Mouse (Mus musculus): ENCODE data around the gene Efcab8. TPM values are rescaled to one million over a fixed set of nuclear protein-coding genes. Genes with fewer than 3 reads are reported as not detected.
A peak's percentile ranks its signal among the peaks of the same experiment; 100 is the strongest.

The Efcab8 gene
- total and polyA plus RNA-seq, 3 experiments, result 0.04 to 0.19 TPM; not detected in 1

DNA sequence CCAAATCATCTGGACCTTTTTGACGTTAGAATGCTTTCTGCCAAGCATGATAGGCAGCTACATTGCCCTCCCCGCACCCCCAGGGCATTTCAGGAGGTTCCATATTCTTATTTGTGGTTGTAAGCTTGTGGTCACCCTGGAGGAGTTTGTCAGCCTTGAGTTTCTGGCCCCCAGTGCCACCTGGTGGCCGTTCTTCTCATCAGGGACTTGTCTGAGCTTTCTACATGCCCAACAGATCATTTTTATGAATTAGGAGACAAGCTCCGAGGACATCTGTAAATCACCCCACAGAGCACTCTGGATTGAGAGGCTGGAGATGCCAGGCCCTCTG, 71.3 kb downstream of the Efcab8 start:
- TF ChIP-seq SMC3 (IDR thresholded peaks at IDR 0.05; ENCODE audit: low read depth, low read length) (peak; percentile 78), EP300 (IDR thresholded peaks at IDR 0.05; ENCODE audit: low read depth in 1 of 2, low read length in 2 of 2) (no peak), TAL1 (IDR thresholded peaks at IDR 0.05; ENCODE audit: low read length) (no peak), RAD21 (IDR thresholded peaks at IDR 0.05; ENCODE audit: low read depth, low read length) (peak; percentile 59), NRF1 (IDR thresholded peaks at IDR 0.05; ENCODE audit: insufficient read depth, low read depth, low read length, poor library complexity, severe bottlenecking) (no peak), ZC3H11A (IDR thresholded peaks at IDR 0.05; ENCODE audit: low read depth, low read length) (peak; percentile 47; the same call in 1 of the 2 replicates), MAZ (IDR thresholded peaks at IDR 0.05; ENCODE audit: low read depth, low read length) (no peak), CTCF (IDR thresholded peaks at IDR 0.05 in 2 of 3, conservative IDR thresholded peaks at IDR 0.05 in 1 of 3; ENCODE audit: control insufficient read depth in 1 of 3, insufficient read depth in 1 of 3, low read depth in 2 of 3, low read length in 3 of 3, poor library complexity in 1 of 3, severe bottlenecking in 1 of 3) (peak in 2 of 3 experiments; percentile 69 to 71; a peak in 5 of 6 replicates), MXI1 (IDR thresholded peaks at IDR 0.05; ENCODE audit: low read depth, low read length) (no peak), MEF2A (IDR thresholded peaks at IDR 0.05; ENCODE audit: extremely low read depth, insufficient replicate concordance, low read depth, low read length, poor library complexity, severe bottlenecking) (no peak)
- H3K27ac ChIP-seq (ENCODE audit: control insufficient read depth, low read depth, low read length), result no peak overlapping the region
- peaks cover 0 to 3% of the 10 kb centered on the region in 2 experiments; a peak in 1 of 4 replicates for H3K27me3 ChIP-seq (ENCODE audit: control insufficient read depth in 1 of 2, insufficient read depth in 2 of 2, low read length in 2 of 2)
- DNase-seq (ENCODE audit: low read depth, low spot score), result peak; percentile 60
- no peak overlapping the region for H3K4me3 ChIP-seq (ENCODE audit: control insufficient read depth in 1 of 2, insufficient read depth in 1 of 2, low read depth in 2 of 2, low read length in 2 of 2)
- no peaks in the 10 kb centered on the region for H3K36me3 ChIP-seq (ENCODE audit: control insufficient read depth in 1 of 2, insufficient read depth in 2 of 2, low read length in 2 of 2)
- H3K9me3 ChIP-seq (replicated peaks; ENCODE audit: insufficient read depth, low read length), result no peaks in the 10 kb centered on the region
- H3K4me1 ChIP-seq (ENCODE audit: control insufficient read depth in 1 of 2, insufficient read depth in 2 of 2, low read length in 2 of 2), result no peaks in the 10 kb centered on the region
- no peak overlapping the region for H3K9ac ChIP-seq (ENCODE audit: control insufficient read depth, low read depth, low read length, poor library complexity, severe bottlenecking)
- H3K79me2 ChIP-seq (ENCODE audit: control insufficient read depth, insufficient read depth, low read length, poor library complexity), result no peaks in the 10 kb centered on the region

DNA sequence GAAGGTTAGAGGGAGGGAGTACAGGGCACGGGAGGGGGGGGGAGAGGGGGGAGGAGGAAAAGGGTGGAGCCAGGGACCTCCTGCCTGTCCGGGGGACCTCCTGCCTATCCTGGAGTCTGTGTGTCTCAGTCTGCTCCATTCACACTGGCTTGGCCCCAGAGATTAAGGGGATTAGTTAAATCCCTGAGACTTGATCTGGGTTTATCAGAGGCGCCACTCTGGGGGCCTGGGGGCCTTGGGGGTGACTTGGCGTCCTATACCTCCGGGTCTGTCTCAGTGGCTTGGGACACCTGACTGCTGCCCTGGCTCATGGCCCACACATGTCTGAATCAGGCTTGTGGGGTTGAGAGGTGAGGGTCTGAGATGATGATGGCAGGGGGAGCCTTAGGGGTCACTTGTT, 73.8 kb downstream of the Efcab8 start:
- DNase-seq (ENCODE audit: low read depth, low spot score), result no peak

More for the DNA sequence above, 73.8 kb downstream of the Efcab8 start:
- H3K27ac ChIP-seq (ENCODE audit: control insufficient read depth, low read depth, low read length), result no peak overlapping the region
- TF ChIP-seq MXI1 (IDR thresholded peaks at IDR 0.05; ENCODE audit: low read depth, low read length), result no peak
- TF ChIP-seq SMC3 (IDR thresholded peaks at IDR 0.05; ENCODE audit: low read depth, low read length), result no peak
- no peak for TF ChIP-seq EP300 (IDR thresholded peaks at IDR 0.05; ENCODE audit: low read depth in 1 of 2, low read length in 2 of 2)
- TF ChIP-seq MAZ (IDR thresholded peaks at IDR 0.05; ENCODE audit: low read depth, low read length), result no peak
- no peak for TF ChIP-seq GABPA (IDR thresholded peaks at IDR 0.05; ENCODE audit: low read depth, low read length)
- no peak for TF ChIP-seq RCOR1 (IDR thresholded peaks at IDR 0.05; ENCODE audit: low read depth, low read length)
- no peak for TF ChIP-seq ZMIZ1 (IDR thresholded peaks at IDR 0.05; ENCODE audit: low read depth, low read length)
- no peak for TF ChIP-seq HCFC1 (IDR thresholded peaks at IDR 0.05; ENCODE audit: low read depth, low read length)
- TF ChIP-seq SIN3A (IDR thresholded peaks at IDR 0.05; ENCODE audit: low read length), result no peak
- no peak for TF ChIP-seq MAX (IDR thresholded peaks at IDR 0.05; ENCODE audit: low read length)
- TF ChIP-seq POLR2AphosphoS2 (IDR thresholded peaks at IDR 0.05; ENCODE audit: low read length), result no peak
- TF ChIP-seq BHLHE40 (IDR thresholded peaks at IDR 0.05; ENCODE audit: borderline replicate concordance, low read depth, low read length), result no peak
- TF ChIP-seq RAD21 (IDR thresholded peaks at IDR 0.05; ENCODE audit: low read depth, low read length), result no peak
- TF ChIP-seq CTCF (IDR thresholded peaks at IDR 0.05 in 2 of 3, conservative IDR thresholded peaks at IDR 0.05 in 1 of 3; ENCODE audit: control insufficient read depth in 1 of 3, insufficient read depth in 1 of 3, low read depth in 2 of 3, low read length in 3 of 3, poor library complexity in 1 of 3, severe bottlenecking in 1 of 3), result no peak
- no peak for TF ChIP-seq CHD1 (IDR thresholded peaks at IDR 0.05; ENCODE audit: low read depth, low read length)
- no peaks in the 10 kb centered on the region for H3K9me3 ChIP-seq (replicated peaks; ENCODE audit: insufficient read depth, low read length)
- H3K79me2 ChIP-seq (ENCODE audit: control insufficient read depth, insufficient read depth, low read length, poor library complexity), result no peaks in the 10 kb centered on the region
- peaks cover 0 to 3% of the 10 kb centered on the region in 2 experiments; a peak in 1 of 4 replicates for H3K27me3 ChIP-seq (ENCODE audit: control insufficient read depth in 1 of 2, insufficient read depth in 2 of 2, low read length in 2 of 2)
- H3K4me1 ChIP-seq (ENCODE audit: control insufficient read depth in 1 of 2, insufficient read depth in 2 of 2, low read length in 2 of 2), result no peaks in the 10 kb centered on the region
- H3K36me3 ChIP-seq (ENCODE audit: control insufficient read depth in 1 of 2, insufficient read depth in 2 of 2, low read length in 2 of 2), result no peaks in the 10 kb centered on the region
- H3K4me3 ChIP-seq (ENCODE audit: control insufficient read depth in 1 of 2, insufficient read depth in 1 of 2, low read depth in 2 of 2, low read length in 2 of 2), result no peak overlapping the region
- no peak overlapping the region for H3K9ac ChIP-seq (ENCODE audit: control insufficient read depth, low read depth, low read length, poor library complexity, severe bottlenecking)

All from MEL (cell line).